Mouse (Mus musculus) testis, adult 2 months (tissue): ENCODE results near the gene Slc31a1.

Experiments
- CTCF ChIP-seq: fragments of 200-500 bp; IDR thresholded peaks from 2 replicates; pipeline ENCODE4 v1.5.1; 2012; ENCODE audit warnings: low read depth, mild to moderate bottlenecking, inconsistent platforms, low read length, moderate library complexity; ENCODE audit not compliant: control insufficient read depth, insufficient read depth, insufficient replicate concordance
- POLR2A ChIP-seq: fragments of 200-500 bp; IDR thresholded peaks from 2 replicates; pipeline ENCODE4 v1.6.1; 2012; ENCODE audit warnings: low read depth, mild to moderate bottlenecking, inconsistent platforms, low read length, moderate library complexity; ENCODE audit not compliant: control insufficient read depth

- TF ChIP-seq POLR2A (no peak), CTCF (no peak)
These were observed 44.1 kb upstream of the Slc31a1 start for GRCm38 (mm10) chr4:62316456-62316855.
